ENCODE assay signal across 8 mouse cellular contexts in the genomic region with DNA sequence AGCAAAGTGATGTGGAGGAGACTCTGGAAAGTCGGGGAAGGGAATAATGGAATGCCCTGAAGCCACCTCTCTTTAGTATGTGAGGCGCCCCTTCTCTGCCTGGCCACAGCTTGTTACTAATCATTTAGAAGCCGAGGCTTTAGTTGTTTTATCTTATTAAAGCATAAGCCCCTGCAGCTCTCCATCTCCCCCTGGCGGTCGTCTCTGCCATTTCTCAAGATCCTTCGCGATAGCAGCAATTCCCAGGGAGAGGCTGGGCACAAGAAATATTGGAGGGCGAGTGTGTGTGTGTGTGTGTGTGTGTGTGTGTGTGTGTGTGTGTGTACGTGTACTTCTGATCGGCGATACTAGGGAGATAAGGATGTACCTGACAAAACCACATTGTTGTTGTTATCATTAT. TPM values are rescaled to one million over a fixed set of nuclear protein-coding genes. Genes with fewer than 3 reads are reported as not detected.
DNase-seq lines count a peak whose midpoint lies in the region; ATAC-seq lines count a peak whose summit lies in the region.

No protein-coding gene starts in this region.

- no peaks in the 10 kb centered on the region for H3K36me3 ChIP-seq in hindbrain, embryonic 14.5 days (replicated peaks; ENCODE audit: control insufficient read depth, insufficient read depth)

- H3K4me1 ChIP-seq in hindbrain, embryonic 14.5 days (replicated peaks; ENCODE audit: control insufficient read depth, insufficient read depth, low read length), result peaks cover 17% of the 10 kb centered on the region

- H3K27ac ChIP-seq in hindbrain, embryonic 14.5 days, result no peak overlapping the region

- no peaks in the 10 kb centered on the region for H3K9me3 ChIP-seq in hindbrain, embryonic 14.5 days (ENCODE audit: control insufficient read depth, low read length)

- H3K4me3 ChIP-seq in hindbrain, embryonic 14.5 days (replicated peaks; ENCODE audit: low read length), result peak overlapping the region; percentile 39

- peak overlapping the region; percentile 85 for H3K4me2 ChIP-seq in hindbrain, embryonic 14.5 days (replicated peaks)

- ATAC-seq in hindbrain, embryonic 14.5 days (ENCODE audit: low FRiP score), result no peak

- H3K27me3 ChIP-seq in hindbrain, embryonic 14.5 days (ENCODE audit: control insufficient read depth, insufficient read depth, low read length), result peaks cover 34% of the 10 kb centered on the region

- WGBS in hindbrain, embryonic 14.5 days, result 2% methylated on average over 11 of the region's 11 CpGs

- peak; percentile 17 for DNase-seq in MN1 (ENCODE audit: low spot score)
- peak; percentile 66 for DNase-seq in cerebellum, adult 9-10 months
- peak; percentile 76 to 78 for DNase-seq in frontal cortex, postnatal 36 days (ENCODE audit: low spot score in 2 of 2)
- peak; percentile 78 for DNase-seq in hindbrain, embryonic 14.5 days (ENCODE audit: low spot score)
- DNase-seq in layer of hippocampus, postnatal 25 days (ENCODE audit: extremely low spot score in 1 of 2, low spot score in 1 of 2), result peak; percentile 64 to 91
- DNase-seq in lung, postnatal 10 days, result peak; percentile 90
- DNase-seq in retina, postnatal 1 day, result peak; percentile 90
- DNase-seq in thymus, postnatal 4 days, result peak; percentile 86

- H3K9ac ChIP-seq in hindbrain, embryonic 14.5 days, result no peak overlapping the region

RNA-seq across cellular contexts. Expression of a gene that starts 0.7 kb away (rescaled TPM):
- 2.3 and 3.1 TPM in 2 replicates for polyA plus RNA-seq in hindbrain, embryonic 14.5 days (2014; fragmentation: Nextera tagmentation; extraction: Ambion mirVana)
- 1 to 10 TPM; 2.8 to 3.1 TPM for total RNA-seq in layer of hippocampus, postnatal 25 days (2021)

Comparison
In these comparisons a context has a peak if more than half of its experiments do, and no peak if none do; other contexts are left out.
1. DNase-seq: peak in every context shown above with its lines; median percentile 90 in lung, postnatal 10 days; 90 in retina, postnatal 1 day; 86 in thymus, postnatal 4 days; 78 in hindbrain, embryonic 14.5 days; 78 in layer of hippocampus, postnatal 25 days; 77 in frontal cortex, postnatal 36 days; 66 in cerebellum, adult 9-10 months; 17 in MN1.